Mouse (Mus musculus) MEL (cell line): ENCODE measurements around the gene Susd6. TPM values are rescaled to one million over a fixed set of nuclear protein-coding genes. Genes with fewer than 3 reads are reported as not detected.

Experiments
- DNase-seq: peaks from one replicate; pipeline ENCODE4 v3.0.0; 2011; ENCODE audit warnings: low read depth, low spot score
- H3K27ac ChIP-seq: 2 replicates; pipeline ENCODE4 v1.5.1; 2012; ENCODE audit warnings: low read depth, mild to moderate bottlenecking, control low read depth, low read length, moderate library complexity; ENCODE audit not compliant: control insufficient read depth
- H3K27me3 ChIP-seq, 2 experiments: fragments of 150-350 bp in 1 of 2; sonication (generic) in 1 of 2; 2 replicates each; pipeline ENCODE4 v1.6.1; 2012; ENCODE audit warnings: low read length in 2 of 2, mild to moderate bottlenecking in 2 of 2, improper control_type of control experiment in 1 of 2, moderate library complexity in 1 of 2; ENCODE audit not compliant: insufficient read depth in 2 of 2, control insufficient read depth in 1 of 2
- H3K36me3 ChIP-seq, 2 experiments: 2 replicates each; pipeline ENCODE4 v1.6.1; 2012 to 2014; ENCODE audit warnings: low read length in 2 of 2, improper control_type of control experiment in 1 of 2, inconsistent platforms in 1 of 2, mild to moderate bottlenecking in 1 of 2; ENCODE audit not compliant: insufficient read depth in 2 of 2, control insufficient read depth in 1 of 2
- H3K4me1 ChIP-seq, 2 experiments: fragments of 150-350 bp in 1 of 2; sonication (generic) in 1 of 2; 2 replicates each; pipeline ENCODE4 v1.6.1; 2012; ENCODE audit warnings: low read length in 2 of 2, improper control_type of control experiment in 1 of 2, mild to moderate bottlenecking in 1 of 2; ENCODE audit not compliant: insufficient read depth in 2 of 2, control insufficient read depth in 1 of 2
- H3K4me3 ChIP-seq, 2 experiments: fragments of 150-350 bp in 1 of 2; sonication (generic) in 1 of 2; 2 replicates each; pipeline ENCODE4 v1.5.1; 2012; ENCODE audit warnings: low read depth in 2 of 2, low read length in 2 of 2, mild to moderate bottlenecking in 2 of 2, moderate library complexity in 2 of 2, control low read depth in 1 of 2, improper control_type of control experiment in 1 of 2; ENCODE audit not compliant: control insufficient read depth in 1 of 2, insufficient read depth in 1 of 2
- H3K79me2 ChIP-seq: 2 replicates; pipeline ENCODE4 v1.6.1; 2012; ENCODE audit warnings: mild to moderate bottlenecking, low read length, moderate library complexity; ENCODE audit not compliant: control insufficient read depth, poor library complexity, insufficient read depth
- H3K9ac ChIP-seq: 2 replicates; pipeline ENCODE4 v1.6.1; 2012; ENCODE audit warnings: low read depth, mild to moderate bottlenecking, control low read depth, low read length, moderate library complexity; ENCODE audit not compliant: control insufficient read depth, poor library complexity, severe bottlenecking
- H3K9me3 ChIP-seq: fragments of 150-350 bp; sonication (generic); replicated peaks from 2 replicates; pipeline ENCODE4 v1.6.1; 2012; ENCODE audit warnings: mild to moderate bottlenecking, low read length, improper control_type of control experiment, moderate library complexity; ENCODE audit not compliant: insufficient read depth
- BHLHE40 ChIP-seq: IDR thresholded peaks from 2 replicates; pipeline ENCODE4 v1.6.1; 2012; ENCODE audit warnings: low read depth, mild to moderate bottlenecking, inconsistent platforms, low read length, improper control_type of control experiment, borderline replicate concordance
- CHD2 ChIP-seq: IDR thresholded peaks from 2 replicates; pipeline ENCODE4 v1.6.1; 2011; ENCODE audit warnings: low read length, improper control_type of control experiment
- CTCF ChIP-seq, 3 experiments: IDR thresholded peaks in 2 of 3; conservative IDR thresholded peaks in 1 of 3; 2 replicates each; pipeline ENCODE4 v1.5.1; 2011 to 2012; ENCODE audit warnings: low read length in 3 of 3, low read depth in 2 of 3, mild to moderate bottlenecking in 2 of 3, improper control_type of control experiment in 1 of 3, inconsistent platforms in 1 of 3, mixed read lengths in 1 of 3, moderate library complexity in 1 of 3; ENCODE audit not compliant: control insufficient read depth in 1 of 3, insufficient read depth in 1 of 3, poor library complexity in 1 of 3, severe bottlenecking in 1 of 3
- ELF1 ChIP-seq: IDR thresholded peaks from 2 replicates; pipeline ENCODE4 v1.6.1; 2014; ENCODE audit warnings: low read depth, mild to moderate bottlenecking, inconsistent platforms, low read length, improper control_type of control experiment, moderate library complexity
- EP300 ChIP-seq, 2 experiments: IDR thresholded peaks; 2 replicates each; pipeline ENCODE4 v1.6.1; 2011; ENCODE audit warnings: improper control_type of control experiment in 2 of 2, low read length in 2 of 2, low read depth in 1 of 2, mild to moderate bottlenecking in 1 of 2
- ETS1 ChIP-seq: IDR thresholded peaks from 2 replicates; pipeline ENCODE4 v1.6.1; 2012; ENCODE audit warnings: low read depth, mild to moderate bottlenecking, inconsistent platforms, low read length, improper control_type of control experiment, moderate library complexity
- GABPA ChIP-seq: IDR thresholded peaks from 2 replicates; pipeline ENCODE4 v1.6.1; 2012; ENCODE audit warnings: low read depth, mild to moderate bottlenecking, inconsistent platforms, low read length, improper control_type of control experiment, moderate library complexity
- GATA1 ChIP-seq: IDR thresholded peaks from 2 replicates; pipeline ENCODE4 v1.6.1; 2011; ENCODE audit warnings: low read depth, low read length, improper control_type of control experiment
- KAT2A ChIP-seq: conservative IDR thresholded peaks from 2 replicates; pipeline ENCODE4 v1.6.1; 2012; ENCODE audit warnings: low read depth, low read length, improper control_type of control experiment, inconsistent platforms
- MAFK ChIP-seq: IDR thresholded peaks from 2 replicates; pipeline ENCODE4 v1.6.1; 2011; ENCODE audit warnings: low read depth, mild to moderate bottlenecking, low read length, improper control_type of control experiment, borderline replicate concordance
- MAX ChIP-seq: IDR thresholded peaks from 2 replicates; pipeline ENCODE4 v1.6.1; 2011; ENCODE audit warnings: low read length, improper control_type of control experiment
- MAZ ChIP-seq: IDR thresholded peaks from 2 replicates; pipeline ENCODE4 v1.6.1; 2012; ENCODE audit warnings: low read depth, mild to moderate bottlenecking, inconsistent platforms, low read length, improper control_type of control experiment
- MXI1 ChIP-seq: IDR thresholded peaks from 2 replicates; pipeline ENCODE4 v1.6.1; 2011; ENCODE audit warnings: mild to moderate bottlenecking, low read depth, low read length, improper control_type of control experiment
- MYB ChIP-seq: IDR thresholded peaks from 2 replicates; pipeline ENCODE4 v1.6.1; 2011; ENCODE audit warnings: mild to moderate bottlenecking, low read depth, low read length, improper control_type of control experiment
- NELFE ChIP-seq: IDR thresholded peaks from 2 replicates; pipeline ENCODE4 v1.6.1; 2011; ENCODE audit warnings: low read depth, low read length, improper control_type of control experiment
- NRF1 ChIP-seq: IDR thresholded peaks from 2 replicates; pipeline ENCODE4 v1.6.1; 2014; ENCODE audit warnings: low read depth, mild to moderate bottlenecking, inconsistent platforms, low read length, improper control_type of control experiment, moderate library complexity; ENCODE audit not compliant: poor library complexity, insufficient read depth, severe bottlenecking
- POLR2A ChIP-seq, 2 experiments: IDR thresholded peaks; 2 replicates each; pipeline ENCODE4 v1.6.1; 2011 to 2012; ENCODE audit warnings: low read length in 2 of 2, mild to moderate bottlenecking in 2 of 2, control low read depth in 1 of 2, improper control_type of control experiment in 1 of 2, low read depth in 1 of 2, moderate library complexity in 1 of 2; ENCODE audit not compliant: control insufficient read depth in 1 of 2, insufficient read depth in 1 of 2, poor library complexity in 1 of 2
- RAD21 ChIP-seq: IDR thresholded peaks from 2 replicates; pipeline ENCODE4 v1.6.1; 2011; ENCODE audit warnings: mild to moderate bottlenecking, low read depth, low read length, improper control_type of control experiment
- RCOR1 ChIP-seq: IDR thresholded peaks from 2 replicates; pipeline ENCODE4 v1.6.1; 2012; ENCODE audit warnings: low read depth, mild to moderate bottlenecking, inconsistent platforms, low read length, improper control_type of control experiment
- SIN3A ChIP-seq: IDR thresholded peaks from 2 replicates; pipeline ENCODE4 v1.6.1; 2012; ENCODE audit warnings: low read length, improper control_type of control experiment, inconsistent platforms
- SMC3 ChIP-seq: IDR thresholded peaks from 2 replicates; pipeline ENCODE4 v1.6.1; 2011; ENCODE audit warnings: low read depth, low read length, improper control_type of control experiment
- TAL1 ChIP-seq: IDR thresholded peaks from 2 replicates; pipeline ENCODE4 v1.6.1; 2012; ENCODE audit warnings: mild to moderate bottlenecking, inconsistent platforms, low read length, moderate library complexity, mixed read lengths
- TBP ChIP-seq: IDR thresholded peaks from 2 replicates; pipeline ENCODE4 v1.8.0; 2011; ENCODE audit warnings: low read depth, low read length, improper control_type of control experiment
- TCF12 ChIP-seq: IDR thresholded peaks from 2 replicates; pipeline ENCODE4 v1.6.1; 2014; ENCODE audit warnings: low read depth, mild to moderate bottlenecking, inconsistent platforms, low read length, improper control_type of control experiment, moderate library complexity
- UBTF ChIP-seq: IDR thresholded peaks from 2 replicates; pipeline ENCODE4 v1.6.1; 2012; ENCODE audit warnings: low read depth, mild to moderate bottlenecking, inconsistent platforms, low read length, improper control_type of control experiment, moderate library complexity, borderline replicate concordance; ENCODE audit not compliant: insufficient read depth
- USF1 ChIP-seq: IDR thresholded peaks from 2 replicates; pipeline ENCODE4 v1.6.1; 2014; ENCODE audit warnings: low read depth, mild to moderate bottlenecking, inconsistent platforms, low read length, improper control_type of control experiment, moderate library complexity
- USF2 ChIP-seq, 2 experiments: IDR thresholded peaks; 2 replicates each; pipeline ENCODE4 v1.6.1; 2011 to 2012; ENCODE audit warnings: improper control_type of control experiment in 2 of 2, low read length in 2 of 2, borderline replicate concordance in 1 of 2, inconsistent platforms in 1 of 2, low read depth in 1 of 2, mild to moderate bottlenecking in 1 of 2; ENCODE audit not compliant: insufficient read depth in 1 of 2
- ZC3H11A ChIP-seq: IDR thresholded peaks from 2 replicates; pipeline ENCODE4 v1.6.1; 2012; ENCODE audit warnings: low read depth, mild to moderate bottlenecking, inconsistent platforms, low read length, improper control_type of control experiment
- ZKSCAN1 ChIP-seq: IDR thresholded peaks from 2 replicates; pipeline ENCODE4 v1.6.1; 2012; ENCODE audit warnings: low read depth, mild to moderate bottlenecking, inconsistent platforms, low read length, improper control_type of control experiment, moderate library complexity
- ZMIZ1 ChIP-seq: IDR thresholded peaks from 2 replicates; pipeline ENCODE4 v1.6.1; 2012; ENCODE audit warnings: low read depth, mild to moderate bottlenecking, inconsistent platforms, low read length, improper control_type of control experiment, moderate library complexity
- polyA plus RNA-seq, 2 experiments: library from polyadenylated mRNA; stranded (reverse) in 1 of 2; unstranded in 1 of 2; fragments of >175 nt in 1 of 2; fragments of >200 nt in 1 of 2; gene quantifications; 2 replicates each; pipeline versions ENCODE4 v1.2.1 to v1.2.4; 2012; ENCODE audit warnings: low replicate concordance in 2 of 2, low read depth in 1 of 2; ENCODE audit not compliant: insufficient read length in 2 of 2, insufficient read depth in 1 of 2, missing spikeins in 1 of 2
- total RNA-seq: library from RNA; depleted of rRNA; stranded (reverse); fragments of 300-350 nt; gene quantifications from 2 replicates; pipeline ENCODE4 v1.2.3, GENCODE M21; 2012

The Susd6 gene
- total and polyA plus RNA-seq, 3 experiments, result 12.2 to 22.4 TPM; not detected in 1

DNA sequence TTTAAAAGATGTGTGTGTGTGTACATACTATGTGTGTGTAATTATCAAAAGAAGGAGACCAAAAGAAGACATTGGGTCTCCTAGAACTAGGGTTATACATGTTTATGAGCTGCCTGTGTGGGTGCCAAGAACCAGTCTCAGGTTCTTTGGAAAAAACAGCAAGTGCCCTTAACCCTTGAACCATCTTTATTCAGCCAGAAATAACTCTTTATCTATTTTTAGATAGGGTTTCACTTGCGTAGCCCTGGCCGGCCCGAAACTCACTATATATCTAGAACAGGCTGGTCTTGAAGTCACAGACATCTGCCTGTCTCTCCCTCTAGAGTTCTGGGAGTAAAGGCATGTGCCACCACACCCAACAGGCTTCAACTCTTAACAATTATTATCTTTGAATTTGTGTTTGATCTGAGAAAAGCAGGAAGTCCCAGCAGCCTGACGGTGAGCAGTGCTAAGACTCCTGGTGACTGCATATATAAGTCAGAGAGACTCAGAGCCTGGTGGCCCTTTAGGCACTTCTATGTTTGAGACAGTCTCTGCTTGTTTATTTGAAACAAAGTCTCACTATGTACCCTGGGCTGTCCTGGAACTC lies 14.2 kb upstream of the Susd6 start (continued):
- TF ChIP-seq CTCF (IDR thresholded peaks at IDR 0.05 in 2 of 3, conservative IDR thresholded peaks at IDR 0.05 in 1 of 3; ENCODE audit: control insufficient read depth in 1 of 3, insufficient read depth in 1 of 3, low read depth in 2 of 3, low read length in 3 of 3, poor library complexity in 1 of 3, severe bottlenecking in 1 of 3) (no peak), NRF1 (no peak), TBP (peak; percentile 92), MAX (peak; percentile 44; the same call in 1 of the 2 replicates), ZKSCAN1 (no peak), TCF12 (peak; percentile 65; the same call in 1 of the 2 replicates), MAZ (no peak), SIN3A (no peak; the same call in 1 of the 2 replicates), MAFK (no peak), USF2 (IDR thresholded peaks at IDR 0.05; ENCODE audit: borderline replicate concordance in 1 of 2, insufficient read depth in 1 of 2, low read depth in 1 of 2, low read length in 2 of 2) (no peak)

DNA sequence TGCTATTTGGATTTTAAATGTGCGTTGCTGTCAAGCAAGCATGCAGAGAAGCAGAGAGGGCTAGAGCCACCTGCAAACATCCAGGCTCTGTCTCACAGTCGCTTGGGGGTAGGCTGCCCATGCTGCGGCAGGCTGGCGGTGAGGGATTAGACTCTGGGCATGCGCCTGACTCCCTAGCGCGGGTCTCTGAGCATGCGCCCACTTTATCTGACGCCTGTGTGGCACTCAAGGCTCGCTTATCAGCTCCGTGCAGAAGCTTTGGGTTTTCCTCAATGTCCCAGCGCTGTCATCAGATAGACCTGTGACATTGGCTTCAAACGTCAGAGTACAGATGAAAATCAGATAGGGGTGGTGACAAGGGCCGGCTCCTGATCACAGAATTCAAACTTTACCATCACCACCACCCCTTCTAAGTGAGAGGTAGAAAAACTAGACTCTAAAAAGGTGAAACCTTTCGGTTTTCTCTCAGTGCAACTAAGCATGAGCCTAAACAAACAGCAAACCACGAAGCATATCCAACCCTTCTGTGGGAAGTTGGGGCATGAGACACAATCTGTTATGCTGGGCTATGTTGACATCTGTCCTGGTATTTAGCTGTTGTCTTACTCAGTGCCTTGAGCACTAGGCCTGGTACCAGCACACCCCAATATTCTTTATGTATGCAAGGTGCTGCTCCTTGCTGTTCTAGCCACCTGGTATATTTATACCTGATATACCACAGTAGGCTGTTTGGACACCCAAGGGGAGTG lies 11.9 kb upstream of the Susd6 start:
- Histone ChIP-seq H3K9me3 (no peaks in the 10 kb centered on the region), H3K27ac (peak overlapping the region; percentile 96), H3K27me3 (no peaks in the 10 kb centered on the region), H3K9ac (peak overlapping the region; percentile 64), H3K36me3 (peaks cover 0 to 32% of the 10 kb centered on the region in 2 experiments; a peak in 2 of 4 replicates), H3K79me2 (no peaks in the 10 kb centered on the region; the same call in 1 of the 2 replicates), H3K4me1 (peaks cover 24 to 43% of the 10 kb centered on the region in 2 experiments), H3K4me3 (peak overlapping the region; percentile 22 to 26)
- DNase-seq, result peak; percentile 97
- peak; percentile 91 for TF ChIP-seq SIN3A
- peak; percentile 53; the same call in 1 of the 2 replicates for TF ChIP-seq MYB
- TF ChIP-seq SMC3, result 0 out of 2 replicates have a peak, but pooled peaks have one; percentile 7
- TF ChIP-seq EP300 (IDR thresholded peaks at IDR 0.05; ENCODE audit: low read depth in 1 of 2, low read length in 2 of 2), result peak; percentile 98 to 99
- 0 out of 2 replicates have a peak, but pooled peaks have one; percentile 51 for TF ChIP-seq GABPA
- TF ChIP-seq MAFK, result peak; percentile 78; the same call in 1 of the 2 replicates
- TF ChIP-seq ETS1, result peak; percentile 95
- no peak for TF ChIP-seq RAD21
- peak; percentile 68 for TF ChIP-seq NELFE
- TF ChIP-seq ZKSCAN1, result no peak
- TF ChIP-seq USF1, result peak; percentile 35; the same call in 1 of the 2 replicates
- TF ChIP-seq TCF12, result peak; percentile 100
- no peak for TF ChIP-seq KAT2A
- TF ChIP-seq POLR2A (IDR thresholded peaks at IDR 0.05; ENCODE audit: control insufficient read depth in 1 of 2, insufficient read depth in 1 of 2, low read depth in 1 of 2, low read length in 2 of 2, poor library complexity in 1 of 2), result peak; percentile 49 to 80; a peak in 3 of 4 replicates
- no peak for TF ChIP-seq ZC3H11A
- no peak for TF ChIP-seq USF2 (IDR thresholded peaks at IDR 0.05; ENCODE audit: borderline replicate concordance in 1 of 2, insufficient read depth in 1 of 2, low read depth in 1 of 2, low read length in 2 of 2)
- peak; percentile 99 for TF ChIP-seq NRF1
- TF ChIP-seq GATA1, result peak; percentile 99
- peak; percentile 78; the same call in 1 of the 2 replicates for TF ChIP-seq ZMIZ1
- peak; percentile 88 for TF ChIP-seq RCOR1
- TF ChIP-seq ELF1, result 0 out of 2 replicates have a peak, but pooled peaks have one; percentile 46
- TF ChIP-seq UBTF, result no peak
- TF ChIP-seq CHD2, result peak; percentile 46; the same call in 1 of the 2 replicates
- peak; percentile 67; the same call in 1 of the 2 replicates for TF ChIP-seq BHLHE40
- peak; percentile 99 for TF ChIP-seq TAL1
- TF ChIP-seq MAX, result peak; percentile 79
- TF ChIP-seq MXI1, result peak; percentile 85
